Mouse (Mus musculus): ENCODE measurements at regions not wholly inside any gene's neighbourhood (a gene's known extent, or its start where the extent isn't known, plus 50 kb on each side); places are given as distances from the start of the nearest gene placed in this dataset.

DNA sequence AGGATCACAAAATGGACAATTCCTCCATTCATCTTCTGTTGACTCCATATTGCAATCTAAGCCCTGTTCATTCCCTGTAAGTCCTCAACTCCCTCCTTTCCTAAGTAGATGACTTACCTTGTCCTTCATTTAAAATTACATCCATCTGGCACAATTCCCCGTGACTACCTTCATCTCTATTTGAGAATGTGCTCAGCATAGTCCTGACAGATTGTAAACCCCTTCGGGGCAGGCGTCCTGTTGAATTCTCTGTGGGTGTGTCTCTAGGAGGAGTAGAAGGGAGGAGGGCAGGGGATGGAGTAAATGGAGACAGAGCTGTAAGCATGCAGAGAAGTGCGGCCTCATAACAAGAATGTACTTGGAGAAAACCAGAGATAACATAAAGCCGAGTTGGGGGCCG lies 79.1 kb upstream of the Astn2 start:
- Histone ChIP-seq H3K4me2 (replicated peaks; ENCODE audit: low read depth) (no peak overlapping the region), H3K9ac (ENCODE audit: low read length) (no peak overlapping the region), H3K4me1 (replicated peaks; ENCODE audit: control insufficient read depth, insufficient read depth) (no peaks in the 10 kb centered on the region; the same call in 1 of the 2 replicates), H3K27me3 (ENCODE audit: control insufficient read depth, insufficient read depth, low read length) (no peaks in the 10 kb centered on the region), H3K4me3 (ENCODE audit: low read depth, low read length) (no peak overlapping the region), H3K27ac (replicated peaks) (no peak overlapping the region), H3K9me3 (ENCODE audit: control insufficient read depth, low read length) (no peaks in the 10 kb centered on the region), H3K36me3 (ENCODE audit: control insufficient read depth, insufficient read depth, low read length) (no peaks in the 10 kb centered on the region)
- no peak for DNase-seq (ENCODE audit: low spot score)
- TF ChIP-seq CTCF (IDR thresholded peaks at IDR 0.05; ENCODE audit: low read depth) (no peak), EP300 (optimal IDR thresholded peaks at IDR 0.05) (no peak)
- ATAC-seq (ENCODE audit: low FRiP score, low TSS enrichment) = no peak
- 63% methylated on average over 6 of the region's 6 CpGs for WGBS

DNA sequence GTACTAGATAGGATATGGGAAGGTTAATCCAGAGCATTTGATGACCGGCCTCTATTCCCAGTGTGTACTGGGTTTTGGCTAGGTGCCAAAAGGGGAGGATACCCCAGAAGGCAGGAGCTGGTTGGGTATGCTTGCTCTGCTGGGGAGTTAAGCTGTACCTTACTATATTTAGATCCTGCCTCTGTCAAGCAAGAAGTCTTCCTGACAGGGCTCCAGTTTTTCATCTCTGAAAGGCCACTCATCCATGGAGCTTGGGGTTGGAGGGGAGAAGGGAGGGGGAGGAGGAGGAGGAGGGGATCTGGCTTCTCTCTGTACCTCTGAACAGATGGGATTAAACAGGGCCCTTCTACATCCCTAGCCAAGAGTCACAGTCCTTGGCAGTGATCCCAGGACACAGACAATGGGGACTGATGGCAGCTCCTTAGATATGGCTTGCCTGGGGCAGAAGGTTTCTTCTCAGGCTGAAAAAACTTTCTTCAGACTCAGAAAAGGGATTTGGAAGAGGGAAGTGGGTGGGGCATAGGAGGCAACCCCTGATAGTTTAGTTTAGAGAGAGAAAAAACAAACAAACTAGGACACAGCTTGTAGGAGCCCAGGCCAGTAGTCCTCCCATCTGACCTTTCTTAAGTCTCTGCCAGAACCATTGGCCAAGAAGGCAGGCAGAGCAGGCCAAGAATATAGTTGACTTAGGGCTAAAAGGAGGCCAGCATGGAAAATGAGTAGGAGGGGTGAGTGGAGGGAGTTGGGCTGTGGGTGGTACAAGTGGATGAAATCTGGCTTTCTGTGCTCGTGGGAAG lies 78.3 kb upstream of the Astn2 start:
- no peak overlapping the region for H3K9ac ChIP-seq (ENCODE audit: low read length)
- H3K9me3 ChIP-seq (ENCODE audit: control insufficient read depth, low read length) = no peaks in the 10 kb centered on the region
- TF ChIP-seq CTCF (IDR thresholded peaks at IDR 0.05; ENCODE audit: low read depth) (no peak), EP300 (optimal IDR thresholded peaks at IDR 0.05) (no peak)
- 17% methylated on average over 2 of the region's 2 CpGs for WGBS
- peak; percentile 76 for ATAC-seq (ENCODE audit: low FRiP score, low TSS enrichment)
- H3K27me3 ChIP-seq (ENCODE audit: control insufficient read depth, insufficient read depth, low read length) = no peaks in the 10 kb centered on the region
- H3K36me3 ChIP-seq (ENCODE audit: control insufficient read depth, insufficient read depth, low read length) = no peaks in the 10 kb centered on the region
- DNase-seq (ENCODE audit: low spot score) = peak; percentile 29
- H3K4me1 ChIP-seq (replicated peaks; ENCODE audit: control insufficient read depth, insufficient read depth) = no peaks in the 10 kb centered on the region; the same call in 1 of the 2 replicates
- no peak overlapping the region for H3K4me3 ChIP-seq (ENCODE audit: low read depth, low read length)
- H3K27ac ChIP-seq (replicated peaks) = 0 out of 2 replicates have a peak overlapping the region, but pooled peaks have one; percentile 18
- no peak overlapping the region for H3K4me2 ChIP-seq (replicated peaks; ENCODE audit: low read depth)

DNA sequence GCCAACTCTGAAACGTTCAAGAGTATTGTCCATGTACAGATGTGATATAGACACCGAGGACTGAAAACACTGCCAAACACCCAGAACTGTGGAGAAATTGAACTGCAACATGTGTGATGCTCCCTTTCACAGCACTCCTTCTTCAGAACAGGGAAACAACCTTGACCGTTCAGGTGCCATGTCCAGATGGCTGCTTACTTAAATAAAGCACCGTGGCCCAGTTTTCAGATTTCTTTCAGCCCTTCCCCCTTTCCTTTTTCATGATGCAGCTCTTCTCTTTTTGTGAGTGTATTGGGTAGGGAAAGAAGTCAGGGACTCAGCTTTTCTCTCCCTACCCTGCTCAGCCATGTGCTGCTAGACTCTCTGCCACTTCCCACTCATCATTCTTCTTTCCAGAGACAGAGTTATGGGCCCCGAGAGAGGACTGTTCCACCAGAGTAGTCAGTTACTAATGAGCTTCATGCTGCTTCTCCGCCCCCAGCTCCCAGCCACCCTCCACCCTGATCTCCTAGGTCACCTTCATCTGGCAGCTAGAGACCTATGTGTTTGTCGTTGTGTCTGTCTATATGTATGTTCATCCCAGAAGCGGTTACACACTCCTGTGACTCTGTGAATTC lies 74.3 kb upstream of the Astn2 start:
- DNase-seq (ENCODE audit: low spot score) (no peak), ATAC-seq (ENCODE audit: low FRiP score, low TSS enrichment) (no peak)
- TF ChIP-seq CTCF (IDR thresholded peaks at IDR 0.05; ENCODE audit: low read depth) = no peak
- no peak for TF ChIP-seq EP300 (optimal IDR thresholded peaks at IDR 0.05)
- Histone ChIP-seq H3K4me3 (ENCODE audit: low read depth, low read length) (no peak overlapping the region), H3K4me2 (replicated peaks; ENCODE audit: low read depth) (no peak overlapping the region), H3K27ac (replicated peaks) (no peak overlapping the region), H3K9ac (ENCODE audit: low read length) (no peak overlapping the region), H3K27me3 (ENCODE audit: control insufficient read depth, insufficient read depth, low read length) (no peaks in the 10 kb centered on the region), H3K36me3 (ENCODE audit: control insufficient read depth, insufficient read depth, low read length) (no peaks in the 10 kb centered on the region), H3K4me1 (replicated peaks; ENCODE audit: control insufficient read depth, insufficient read depth) (no peaks in the 10 kb centered on the region; the same call in 1 of the 2 replicates), H3K9me3 (ENCODE audit: control insufficient read depth, low read length) (no peaks in the 10 kb centered on the region)
- WGBS = 75% methylated on average over 8 of the region's 8 CpGs
